Mouse (Mus musculus) embryo, embryonic 11 days (tissue): ENCODE measurements around the gene Lct.
"Not testable (repeated sequence)": the region's sequence is repeated elsewhere in the genome, so short reads cannot be mapped to it uniquely, and the experiment has no call there.

ENCODE experiments used
- DNase-seq: peaks from one replicate; pipeline ENCODE4 v3.0.0-alpha.2; 2015

Gene Lct

GRCm38 (mm10) chr1:128328218-128328617 is at the start of gene Lct:
TSS of gene Lct (minus strand) at chr1:128328318.
- DNase-seq, result no peak

GRCm38 (mm10) chr1:128376841-128377240 is 48.7 kb upstream of the Lct start:
- no peak for DNase-seq

GRCm38 (mm10) chr1:128372143-128372860 is 44.2 kb upstream of the Lct start:
- peak; percentile 42 for DNase-seq

DNA sequence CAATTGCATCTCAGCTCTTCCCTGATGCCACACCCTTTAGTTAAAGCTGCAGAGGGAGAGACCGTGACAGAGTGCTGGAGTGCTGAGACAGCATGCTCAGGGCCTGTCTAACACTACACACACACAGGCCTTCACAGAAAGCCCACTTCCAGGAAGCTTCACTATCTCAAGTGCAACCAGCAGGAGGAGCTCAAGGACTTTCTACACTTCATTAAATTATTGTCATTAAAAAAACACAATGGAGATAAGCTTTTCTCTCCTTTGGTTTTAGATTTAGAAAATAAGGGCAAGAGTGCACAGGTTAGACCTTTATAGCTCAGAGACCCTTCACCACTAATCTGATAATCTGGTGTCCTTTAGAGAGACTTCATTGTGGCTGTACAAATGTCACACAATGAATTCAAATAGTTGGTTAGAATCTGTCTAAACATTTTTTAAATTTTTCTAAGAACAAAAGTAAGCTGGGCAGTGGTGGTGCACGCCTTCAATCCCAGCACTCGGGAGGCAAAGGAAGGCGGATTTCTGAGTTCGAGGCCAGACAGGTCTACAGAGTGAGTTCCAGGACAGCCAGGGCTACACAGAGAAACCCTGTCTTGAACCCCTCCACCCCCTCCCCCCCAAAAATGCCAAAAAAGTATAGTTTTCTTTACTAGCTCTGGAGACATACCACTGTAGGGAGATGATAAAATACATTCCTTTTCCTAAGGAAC is 40.8 kb upstream of the Lct start:
- peak; percentile 72 for DNase-seq

DNA sequence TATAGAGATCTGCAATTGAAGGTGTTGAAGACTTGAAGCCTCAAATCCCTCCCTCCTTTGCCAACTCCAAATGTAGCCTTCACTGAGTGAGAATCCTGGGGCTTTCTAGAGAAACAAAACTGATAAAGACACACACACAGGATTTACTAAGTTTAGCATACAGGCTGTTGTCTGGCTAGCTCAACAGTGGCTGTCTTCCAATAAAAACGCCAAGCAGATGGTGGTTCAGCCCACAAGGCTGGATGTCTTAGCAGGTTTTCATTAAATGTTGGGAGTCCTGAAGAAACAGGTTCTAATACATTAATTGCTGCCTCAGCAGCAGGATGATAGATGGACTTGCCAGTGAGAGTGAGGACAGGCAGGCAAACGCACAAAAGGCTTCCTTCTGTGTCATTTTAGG is 32.5 kb upstream of the Lct start:
- no peak for DNase-seq

GRCm38 (mm10) chr1:128359554-128360376 is 31.6 kb upstream of the Lct start, which contains the start of gene Mcm6:
TSS of gene Mcm6 (minus strand) at chr1:128359664.
- peak; percentile 98 for DNase-seq

- no peak for DNase-seq
Measured at GRCm38 (mm10) chr1:128358916-128359553, 30.9 kb upstream of the Lct start.

DNA sequence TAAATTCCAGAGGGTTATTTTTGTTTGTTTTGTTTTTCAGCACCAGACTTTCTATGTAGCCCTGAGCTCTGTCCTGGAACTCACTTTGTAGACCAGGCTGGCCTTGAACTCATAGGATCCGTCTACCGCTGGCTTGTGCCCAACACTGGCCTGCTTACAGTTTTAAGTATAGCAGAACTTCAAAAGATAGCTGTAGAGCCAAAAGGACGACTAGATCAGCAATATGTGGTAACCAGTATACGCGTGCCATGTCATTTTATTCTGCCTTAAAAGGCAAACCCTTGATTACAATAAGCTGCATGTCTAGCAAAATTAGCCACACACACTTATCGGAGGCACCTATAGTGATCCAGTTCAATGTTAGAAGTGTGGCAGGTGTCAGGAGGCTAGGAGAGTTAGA is 30.2 kb upstream of the Lct start:
- DNase-seq, result no peak

DNA sequence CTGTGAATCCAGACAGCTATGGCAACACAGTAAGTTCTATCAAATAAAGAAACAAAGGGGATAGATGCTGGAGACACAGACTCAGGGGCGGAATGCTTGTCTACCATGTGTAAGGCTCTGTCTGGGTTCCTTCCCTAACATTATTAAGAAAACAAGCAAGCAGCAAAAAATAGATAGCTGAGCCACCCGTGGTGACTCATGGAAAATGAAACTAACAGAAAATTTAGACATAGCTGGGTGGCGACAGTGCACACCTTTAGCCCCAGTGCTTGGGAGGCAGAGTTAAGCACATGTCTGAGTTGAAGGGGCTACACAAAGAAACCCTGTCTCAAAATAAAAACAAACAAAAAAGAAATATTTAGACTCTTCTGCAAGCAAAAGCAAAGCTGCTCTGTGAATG is 29.3 kb upstream of the Lct start:
- no peak for DNase-seq

- DNase-seq, result no peak
Measured at GRCm38 (mm10) chr1:128353092-128353491, 25.0 kb upstream of the Lct start.

DNA sequence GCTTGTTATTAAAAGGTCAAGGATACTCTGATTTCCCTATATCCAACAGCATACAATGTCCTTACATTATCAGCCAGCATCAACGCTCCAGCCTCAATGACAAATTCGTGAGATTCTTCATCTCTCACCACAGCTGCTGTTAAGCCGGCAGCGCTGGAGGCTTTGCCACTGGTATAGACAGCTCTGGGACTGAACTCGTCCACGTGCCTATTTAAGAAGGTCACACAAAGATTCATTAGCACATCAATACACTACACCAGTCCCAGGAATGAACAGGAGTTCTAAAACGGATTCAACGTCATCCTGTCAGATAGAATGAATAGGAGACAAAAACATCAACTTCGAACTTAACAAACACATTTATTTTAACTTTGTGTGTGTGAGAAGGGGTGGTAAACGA is 16.1 kb upstream of the Lct start:
- DNase-seq, result peak; percentile 36

DNA sequence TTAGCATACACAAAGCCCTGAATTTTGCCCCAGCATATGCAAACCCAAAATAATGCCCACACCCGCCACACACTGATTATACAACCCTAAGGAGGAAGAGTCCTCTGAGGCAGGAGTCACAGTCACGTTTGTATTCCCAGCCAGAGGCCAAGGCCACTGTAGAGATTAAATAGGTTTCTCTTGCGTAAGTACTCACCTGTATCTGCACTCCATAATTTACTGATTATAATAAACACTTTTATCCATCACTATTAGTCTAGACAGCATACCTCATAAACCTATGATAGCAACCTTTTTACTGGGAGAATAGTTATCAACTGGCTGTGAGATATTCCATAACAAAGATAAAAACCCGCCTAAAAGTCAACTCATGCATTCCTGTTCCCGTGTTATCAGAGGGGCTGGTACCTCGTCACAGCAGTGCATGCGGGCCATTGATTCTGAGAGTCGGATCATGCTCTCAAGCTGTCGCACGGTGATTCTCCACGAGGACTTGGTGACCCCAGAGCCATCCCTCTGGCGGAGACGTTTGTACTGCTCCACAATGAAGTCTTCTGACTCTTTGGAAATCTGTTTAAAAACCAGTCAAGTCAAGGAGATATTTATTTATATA is 9.7 kb upstream of the Lct start:
- no peak for DNase-seq

DNA sequence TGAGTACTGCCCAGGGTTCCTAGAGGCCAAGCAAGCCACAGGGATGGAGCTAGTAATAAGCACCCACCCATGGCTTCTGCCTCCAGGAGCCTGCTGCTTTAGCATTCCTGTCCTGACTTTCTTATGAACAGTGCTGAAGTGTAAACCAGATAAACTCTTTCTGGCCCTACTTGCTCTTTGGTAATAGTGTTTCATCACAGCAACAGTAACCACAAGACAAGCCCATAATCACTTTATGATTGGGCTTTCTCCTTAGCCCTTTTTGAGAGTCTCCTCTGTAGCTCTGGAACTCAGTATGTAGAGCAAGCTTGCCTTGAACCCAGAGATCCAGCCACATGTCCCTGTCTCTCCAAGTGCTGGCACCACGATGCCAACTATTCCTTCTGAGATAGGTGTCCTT is 2.2 kb upstream of the Lct start:
- DNase-seq, result no peak

GRCm38 (mm10) chr1:128327165-128327564 is 953 bp downstream of the Lct start:
- DNase-seq, result no peak

GRCm38 (mm10) chr1:128324776-128325175 is 3.3 kb downstream of the Lct start:
- no peak for DNase-seq

GRCm38 (mm10) chr1:128323026-128323643 is 5.0 kb downstream of the Lct start:
- no peak for DNase-seq

DNA sequence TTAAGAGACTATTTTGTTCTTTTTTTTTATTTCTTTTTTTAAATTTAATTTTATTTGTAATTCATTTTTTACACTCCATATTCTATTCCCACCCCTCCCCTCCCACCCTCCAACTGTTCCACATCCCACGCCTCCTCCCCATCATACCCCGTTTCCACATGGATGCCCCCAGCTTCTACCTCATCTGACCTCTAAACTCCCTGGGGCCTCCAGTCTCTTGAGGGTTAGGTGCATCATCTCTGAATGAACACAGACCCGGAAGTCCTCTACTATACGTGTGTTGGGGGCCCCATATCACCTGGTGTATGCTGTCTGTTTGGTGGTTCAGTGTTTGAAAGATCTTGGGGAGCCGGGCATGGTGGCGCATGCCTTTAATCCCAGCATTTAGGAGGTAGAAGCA is 8.9 kb downstream of the Lct start:
- DNase-seq, result not testable (repeated sequence)

DNA sequence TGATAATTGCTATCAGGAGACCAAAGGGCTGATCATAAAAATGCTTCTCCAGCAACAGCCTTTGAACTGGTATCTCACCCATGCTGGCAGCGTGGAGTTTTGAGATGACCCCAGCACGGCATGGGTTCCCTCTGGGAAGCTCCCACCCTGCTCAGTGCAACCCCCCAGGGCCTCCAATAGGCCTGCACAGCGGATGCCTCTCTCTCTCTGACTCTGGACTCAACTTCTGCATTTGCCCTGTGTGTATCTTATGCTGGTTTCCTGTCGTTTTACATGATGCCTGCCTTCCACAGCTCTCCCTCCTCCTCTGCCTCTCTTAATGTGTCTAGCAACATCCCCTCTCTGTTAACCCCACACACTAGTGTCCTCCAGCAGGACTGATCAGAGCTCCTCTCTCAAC is 13.5 kb downstream of the Lct start:
- DNase-seq, result no peak

DNA sequence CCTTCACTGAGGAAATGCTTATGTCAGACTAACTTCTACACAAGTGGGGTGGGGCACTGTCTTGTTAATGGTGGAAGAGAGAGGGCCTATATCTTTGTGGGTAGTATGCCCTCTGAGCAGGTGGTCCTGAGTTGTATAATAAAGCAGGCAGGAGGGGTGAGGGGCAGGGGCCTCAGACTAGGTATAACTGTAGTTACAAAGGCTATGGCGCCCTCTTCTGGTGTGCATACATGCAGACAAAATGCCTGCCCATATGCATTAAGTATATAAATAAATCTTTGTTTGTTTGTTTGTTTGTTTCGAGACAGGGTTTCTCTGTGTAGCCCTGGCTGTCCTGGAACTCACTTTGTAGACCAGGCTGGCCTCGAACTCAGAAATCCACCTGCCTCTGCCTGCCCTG is 19.1 kb downstream of the Lct start:
- peak; percentile 16 for DNase-seq

DNA sequence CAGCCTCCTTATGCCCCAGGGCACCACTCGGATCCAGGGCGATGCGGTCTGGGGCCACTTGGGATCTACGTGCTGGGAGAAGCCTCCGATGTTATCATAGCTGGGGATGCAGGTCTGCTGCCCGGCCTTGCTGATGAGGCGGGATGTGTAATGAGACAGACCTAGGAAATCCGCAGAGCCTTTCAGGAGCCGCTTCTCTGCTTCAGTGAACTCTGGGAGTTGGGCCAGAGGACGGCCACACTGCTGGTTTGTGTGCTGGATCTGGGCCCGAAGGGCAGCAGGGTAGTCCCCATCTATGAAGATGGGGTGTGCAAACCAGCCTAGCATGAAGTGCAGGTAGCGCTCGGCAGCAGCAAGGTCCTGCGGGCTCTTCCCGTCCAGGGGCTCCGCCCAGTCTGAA is 24.2 kb downstream of the Lct start:
- no peak for DNase-seq

GRCm38 (mm10) chr1:128295717-128296528 is 32.2 kb downstream of the Lct start:
- no peak for DNase-seq
